Mouse (Mus musculus): Measurements from ENCODE around the gene Hist1h4c.
A peak's percentile ranks its signal among the peaks of the same experiment; 100 is the strongest.
"Not testable (repeated sequence)": the region's sequence is repeated elsewhere in the genome, so short reads cannot be mapped to it uniquely, and the experiment has no call there.

The Hist1h4c gene

GRCm38 (mm10) chr13:23729192-23729525 is 30.9 kb upstream of the Hist1h4c start:
- DNase-seq (ENCODE audit: low spot score in 2 of 2): no peak

- no peak for DNase-seq (ENCODE audit: low spot score in 2 of 2)
These were observed 30.4 kb upstream of the Hist1h4c start for GRCm38 (mm10) chr13:23728472-23729191.

- DNase-seq (ENCODE audit: low spot score in 2 of 2): no peak
These were observed 27.0 kb upstream of the Hist1h4c start for GRCm38 (mm10) chr13:23725213-23725612.

- DNase-seq (ENCODE audit: low spot score in 2 of 2): no peak
These were observed 26.0 kb upstream of the Hist1h4c start for GRCm38 (mm10) chr13:23724239-23724638.

GRCm38 (mm10) chr13:23717593-23718245 is 19.5 kb upstream of the Hist1h4c start:
- not testable (repeated sequence) for DNase-seq (ENCODE audit: low spot score in 2 of 2)

GRCm38 (mm10) chr13:23717176-23717575 is 18.9 kb upstream of the Hist1h4c start:
- no peak for DNase-seq (ENCODE audit: low spot score in 2 of 2)

- no peak for DNase-seq (ENCODE audit: low spot score in 2 of 2)
These were observed 18.2 kb upstream of the Hist1h4c start for GRCm38 (mm10) chr13:23716261-23717042.

GRCm38 (mm10) chr13:23710374-23711089 is 12.3 kb upstream of the Hist1h4c start, which contains the start of gene Hfe:
Gene Hfe (minus strand): TSS chr13:23710854.
- peak in 1 of 2 experiments; percentile 44 for DNase-seq (ENCODE audit: low spot score in 2 of 2)

GRCm38 (mm10) chr13:23709714-23710373 is 11.6 kb upstream of the Hist1h4c start:
- no peak for DNase-seq (ENCODE audit: low spot score in 2 of 2)

GRCm38 (mm10) chr13:23708654-23709053 is 10.4 kb upstream of the Hist1h4c start:
- DNase-seq (ENCODE audit: low spot score in 2 of 2): no peak

GRCm38 (mm10) chr13:23708041-23708440 is 9.8 kb upstream of the Hist1h4c start:
- no peak for DNase-seq (ENCODE audit: low spot score in 2 of 2)

GRCm38 (mm10) chr13:23706771-23707170 is 8.5 kb upstream of the Hist1h4c start:
- DNase-seq (ENCODE audit: low spot score in 2 of 2): no peak

GRCm38 (mm10) chr13:23705751-23706356 is 7.6 kb upstream of the Hist1h4c start:
- DNase-seq (ENCODE audit: low spot score in 2 of 2): no peak

- DNase-seq (ENCODE audit: low spot score in 2 of 2): not testable (repeated sequence)
These were observed 4.5 kb upstream of the Hist1h4c start for GRCm38 (mm10) chr13:23702801-23703200.

- no peak for DNase-seq (ENCODE audit: low spot score in 2 of 2)
These were observed 4.0 kb upstream of the Hist1h4c start for GRCm38 (mm10) chr13:23702220-23702619.

GRCm38 (mm10) chr13:23700786-23701520 is 2.7 kb upstream of the Hist1h4c start:
- peak; percentile 37 to 49 for DNase-seq (ENCODE audit: low spot score in 2 of 2)

- DNase-seq (ENCODE audit: low spot score in 2 of 2): no peak
These were observed 1.5 kb upstream of the Hist1h4c start for GRCm38 (mm10) chr13:23699767-23700166.

- no peak for DNase-seq (ENCODE audit: low spot score in 2 of 2)
These were observed 742 bp upstream of the Hist1h4c start for GRCm38 (mm10) chr13:23698996-23699395.

- no peak for DNase-seq (ENCODE audit: low spot score in 2 of 2)
These were observed 559 bp downstream of the Hist1h4c start for GRCm38 (mm10) chr13:23697491-23698299.
